Mouse (Mus musculus) forebrain, embryonic 14.5 days (tissue): Measurements from ENCODE around the gene Serpina1c. TPM values are rescaled to one million over a fixed set of nuclear protein-coding genes. Genes with fewer than 3 reads are reported as not detected.
"Not testable (repeated sequence)": the region's sequence is repeated elsewhere in the genome, so short reads cannot be mapped to it uniquely, and the experiment has no call there.

Experiments used
- ATAC-seq: fragments of 200-750 bp; cut with Nextera tagmentation; 2 replicates; pipeline ENCODE4 v1.8.0; 2017; ENCODE audit warnings: mild to moderate bottlenecking, moderate library complexity
- DNase-seq: peaks from one replicate; pipeline ENCODE4 v3.0.0-alpha.2; 2015; ENCODE audit warnings: low spot score
- H3K27ac ChIP-seq: fragments of 300-500 bp; sonication (generic); 2 replicates; pipeline ENCODE4 v1.5.1; 2014; ENCODE audit warnings: low read depth, mild to moderate bottlenecking, control low read depth, low read length, moderate library complexity
- H3K27me3 ChIP-seq: fragments of 300-500 bp; sonication (generic); replicated peaks from 2 replicates; pipeline ENCODE4 v1.6.1; 2014; ENCODE audit warnings: low read length, control low read depth, mixed read lengths; ENCODE audit not compliant: control insufficient read depth, insufficient read depth
- H3K36me3 ChIP-seq: fragments of 300-500 bp; sonication (generic); 2 replicates; pipeline ENCODE4 v1.6.1; 2014; ENCODE audit warnings: low read length, control low read depth; ENCODE audit not compliant: control insufficient read depth, insufficient read depth
- H3K4me1 ChIP-seq: fragments of 300-500 bp; sonication (generic); 2 replicates; pipeline ENCODE4 v1.6.1; 2014; ENCODE audit warnings: antibody characterized with exemption, low read length, control low read depth; ENCODE audit not compliant: control insufficient read depth, insufficient read depth
- H3K4me2 ChIP-seq: fragments of 300-500 bp; sonication (generic); 2 replicates; pipeline ENCODE4 v1.6.1; 2014; ENCODE audit warnings: mild to moderate bottlenecking, control low read depth, low read length
- H3K4me3 ChIP-seq: fragments of 300-500 bp; sonication (generic); 2 replicates; pipeline ENCODE4 v1.5.1; 2014; ENCODE audit warnings: low read depth, low read length, control low read depth
- H3K9ac ChIP-seq: fragments of 300-500 bp; sonication (generic); 2 replicates; pipeline ENCODE4 v1.6.1; 2014; ENCODE audit warnings: mild to moderate bottlenecking, low read length, control low read depth, moderate library complexity
- H3K9me3 ChIP-seq: fragments of 300-500 bp; sonication (generic); replicated peaks from 2 replicates; pipeline ENCODE4 v1.6.1; 2016; ENCODE audit warnings: low read length, control low read depth, mixed read lengths; ENCODE audit not compliant: control insufficient read depth
- WGBS: fragments of 180-500 bp; shearing (Covaris S2); extraction: QIAGEN DNeasy Blood & Tissue Kit; methylation state at CpG from one replicate; pipeline ENCODE4 v1.1.7; 2014; 5-methylcytosine and 5-hydroxymethylcytosine counted together
- polyA plus RNA-seq: library from polyadenylated mRNA; unstranded; fragments of >200 nt; fragmentation: Nextera tagmentation; extraction: Ambion mirVana; gene quantifications from 2 replicates; pipeline ENCODE4 v1.2.1, GENCODE M21; 2014

Gene Serpina1c
- not detected in 2 replicates for polyA plus RNA-seq

DNA sequence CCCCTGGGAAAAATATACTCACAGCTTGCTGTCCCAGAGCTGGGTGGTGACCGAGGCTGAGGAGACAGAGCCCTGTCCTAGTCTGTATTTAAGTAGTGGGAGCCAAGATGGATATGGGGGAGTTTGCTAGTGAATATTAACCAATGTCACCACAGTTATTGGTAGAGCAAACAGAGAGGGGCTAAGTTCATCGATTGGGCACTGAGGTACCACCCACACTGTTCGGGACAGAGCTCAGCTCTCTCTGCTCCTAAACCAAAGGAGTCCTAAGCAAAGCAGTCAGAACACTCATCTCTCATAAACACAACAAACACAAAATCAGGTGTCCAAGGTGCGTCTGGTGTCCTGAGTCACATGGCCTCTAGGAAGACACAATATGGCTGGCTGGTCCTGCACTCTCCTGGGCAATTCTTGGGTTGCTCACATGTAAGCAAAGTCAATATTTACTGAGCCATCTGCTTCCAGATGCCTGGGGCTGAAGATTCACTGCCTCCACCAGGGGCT, at the start of gene Serpina1c:
Gene Serpina1c (minus strand): TSS at position 51 of the 504 bp plus-strand sequence.
- not testable (repeated sequence) for H3K4me2 ChIP-seq, H3K36me3 ChIP-seq, H3K9ac ChIP-seq, H3K4me1 ChIP-seq, H3K27ac ChIP-seq, H3K9me3 ChIP-seq, ATAC-seq, H3K27me3 ChIP-seq, DNase-seq, H3K4me3 ChIP-seq
- WGBS, result 84% methylated on average over 4 of the region's 4 CpGs

DNA sequence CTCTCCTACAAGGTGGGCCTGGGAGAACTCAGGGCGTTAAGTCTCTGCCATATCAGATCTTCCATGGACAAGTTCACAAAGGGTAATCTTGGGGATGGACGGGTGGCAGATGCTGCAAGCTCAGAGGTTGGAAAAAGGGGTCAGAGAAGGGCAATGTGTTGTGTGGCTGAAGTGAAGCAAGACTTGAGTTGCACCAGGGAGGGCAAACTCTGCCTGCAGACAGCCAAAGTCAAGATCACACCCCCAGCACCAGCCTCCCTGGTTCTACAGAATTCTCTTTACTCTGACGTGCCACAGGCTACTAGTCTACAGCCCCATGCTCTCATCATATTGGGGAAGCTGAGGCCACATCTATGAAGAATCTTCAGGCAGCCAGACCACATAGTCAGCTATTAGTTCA, 48.3 kb upstream of the Serpina1c start:
- 86% methylated on average over 3 of the region's 3 CpGs for WGBS
- not testable (repeated sequence) for H3K4me1 ChIP-seq, H3K9ac ChIP-seq, H3K9me3 ChIP-seq, DNase-seq, H3K36me3 ChIP-seq, H3K27ac ChIP-seq, H3K27me3 ChIP-seq, H3K4me2 ChIP-seq, ATAC-seq, H3K4me3 ChIP-seq

- Histone ChIP-seq H3K4me2 (no peak overlapping the region), H3K9me3 (no peaks in the 10 kb centered on the region), H3K36me3 (no peaks in the 10 kb centered on the region), H3K27ac (no peak overlapping the region), H3K4me3 (no peak overlapping the region), H3K27me3 (no peaks in the 10 kb centered on the region), H3K4me1 (no peaks in the 10 kb centered on the region), H3K9ac (no peak overlapping the region)
- ATAC-seq, result no peak
- no peak for DNase-seq
- WGBS, result 83% methylated on average over 4 of the region's 4 CpGs
Observed at GRCm38 (mm10) chr12:103946243-103946642, 41.6 kb upstream of the Serpina1c start.

DNA sequence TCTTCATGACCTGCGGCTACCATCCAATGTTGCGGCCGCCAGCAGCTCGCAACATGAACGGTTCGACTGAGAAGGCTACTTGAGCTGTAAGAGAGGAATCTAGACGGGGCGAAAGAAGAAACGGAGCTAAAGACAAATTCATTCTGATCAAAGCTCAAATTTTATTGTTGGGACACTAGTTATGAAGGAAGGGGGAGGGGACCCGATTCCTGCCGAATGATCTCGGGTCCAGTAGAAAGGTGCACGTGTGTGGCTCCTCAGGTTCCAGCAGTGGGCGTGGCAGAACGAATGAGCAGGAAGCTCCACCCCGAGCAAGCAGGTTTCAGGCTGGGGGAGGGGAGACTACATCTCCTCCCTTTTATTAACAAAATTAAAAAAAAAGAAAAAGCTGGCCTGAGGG, 4.5 kb upstream of the Serpina1c start:
- not testable (repeated sequence) for H3K36me3 ChIP-seq, ATAC-seq, H3K9ac ChIP-seq, DNase-seq, H3K4me2 ChIP-seq, H3K4me1 ChIP-seq, H3K9me3 ChIP-seq, H3K4me3 ChIP-seq, H3K27ac ChIP-seq, H3K27me3 ChIP-seq
- 96% methylated on average over 11 of the region's 16 CpGs for WGBS

DNA sequence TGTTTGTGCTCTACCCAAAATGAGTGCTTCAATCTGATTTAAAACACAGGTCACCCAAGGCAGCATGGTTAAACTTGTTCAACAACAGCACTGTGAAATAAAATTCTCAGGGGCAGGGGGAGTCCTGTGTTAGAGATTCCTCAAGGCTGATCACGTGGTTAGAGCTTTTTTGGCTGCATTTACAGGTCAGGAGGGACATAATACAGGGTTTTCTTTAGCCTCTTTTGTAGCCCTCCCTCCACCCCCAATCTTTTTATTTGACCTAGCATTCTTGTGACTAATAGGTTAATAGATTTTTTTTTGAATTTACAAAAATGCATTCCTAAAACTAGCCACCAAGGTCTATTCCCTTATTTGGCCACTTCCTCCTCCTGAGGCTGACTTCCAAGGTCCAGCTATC, 3.1 kb upstream of the Serpina1c start:
- not testable (repeated sequence) for ATAC-seq, H3K9me3 ChIP-seq, H3K27ac ChIP-seq, DNase-seq, H3K4me1 ChIP-seq, H3K9ac ChIP-seq, H3K27me3 ChIP-seq, H3K4me3 ChIP-seq, H3K36me3 ChIP-seq, H3K4me2 ChIP-seq
- 37% methylated on average over 1 of the region's 1 CpGs for WGBS

- not testable (repeated sequence) for H3K27me3 ChIP-seq, H3K27ac ChIP-seq, H3K9me3 ChIP-seq, H3K4me3 ChIP-seq, H3K4me1 ChIP-seq, H3K9ac ChIP-seq, H3K36me3 ChIP-seq, H3K4me2 ChIP-seq, ATAC-seq, DNase-seq
- WGBS, result 94% methylated on average over 3 of the region's 3 CpGs
Observed at GRCm38 (mm10) chr12:103901929-103902328, 2.8 kb downstream of the Serpina1c start.

DNA sequence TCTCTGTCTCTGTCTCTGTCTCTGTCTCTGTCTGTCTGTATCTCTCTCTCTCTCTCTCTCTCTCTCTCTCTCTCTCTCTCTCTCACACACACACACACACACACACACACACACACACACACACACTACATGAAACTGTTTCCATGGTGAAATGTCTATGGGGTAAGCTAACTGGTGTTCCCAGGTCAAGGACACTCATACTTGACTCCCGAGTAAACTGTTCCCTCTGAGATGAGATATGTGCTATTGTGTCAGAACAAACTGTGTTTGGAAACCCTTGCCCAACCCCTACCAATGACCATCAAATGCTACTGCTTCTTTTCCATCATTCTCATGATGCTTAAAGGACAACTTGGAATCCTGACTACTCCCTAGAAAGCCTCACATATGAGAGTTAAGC, 37.8 kb downstream of the Serpina1c start:
- not testable (repeated sequence) for H3K4me2 ChIP-seq, ATAC-seq, H3K4me1 ChIP-seq, H3K9me3 ChIP-seq, H3K4me3 ChIP-seq, H3K36me3 ChIP-seq, H3K27me3 ChIP-seq, H3K9ac ChIP-seq, H3K27ac ChIP-seq, DNase-seq
- 83% methylated on average over 1 of the region's 1 CpGs for WGBS

DNA sequence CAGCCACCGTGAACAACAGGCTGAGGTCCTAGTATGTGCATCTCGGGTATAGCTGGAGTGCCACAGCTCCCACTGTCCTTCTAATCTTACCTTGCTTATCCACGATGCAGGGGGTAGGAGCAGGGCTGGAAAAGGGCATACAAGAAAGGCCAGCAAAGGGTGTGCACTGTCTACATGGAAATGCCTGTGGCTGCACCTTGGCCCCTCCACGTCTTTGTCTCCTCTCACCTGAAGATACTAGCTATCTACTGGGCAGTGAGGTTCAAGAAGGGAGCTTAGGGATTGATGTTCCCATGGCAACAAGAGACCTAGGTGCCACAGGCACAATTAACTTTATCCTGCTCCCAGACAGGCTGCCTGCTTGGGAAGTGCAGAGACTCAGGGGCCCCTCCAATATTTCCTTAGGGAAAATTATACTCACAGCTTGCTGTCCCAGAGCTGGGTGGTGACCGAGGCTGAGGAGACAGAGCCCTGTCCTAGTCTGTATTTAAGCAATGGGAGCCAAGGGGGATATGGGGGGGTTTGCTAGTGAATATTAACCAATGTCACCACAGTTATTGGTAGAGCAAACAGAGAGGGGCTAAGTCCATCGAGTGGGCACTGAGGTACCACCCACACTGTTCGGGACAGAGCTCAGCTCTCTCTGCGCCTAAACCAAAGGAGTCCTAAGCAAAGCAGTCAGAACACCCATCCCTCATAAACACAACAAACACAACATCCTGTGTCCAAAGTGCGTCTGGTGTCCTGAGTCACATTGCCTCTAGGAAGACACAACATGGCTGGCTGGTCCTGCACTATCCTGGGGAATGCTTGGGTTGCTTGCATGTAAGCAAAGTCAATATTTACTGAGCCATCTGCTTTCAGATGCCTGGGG, 41.3 kb downstream of the Serpina1c start, which contains the start of gene Serpina1a:
Gene Serpina1a (minus strand): TSS at position 462 of the 874 bp plus-strand sequence.
- H3K36me3 ChIP-seq, H3K4me3 ChIP-seq, H3K4me2 ChIP-seq, DNase-seq, H3K9me3 ChIP-seq, H3K27ac ChIP-seq, H3K9ac ChIP-seq, H3K4me1 ChIP-seq, H3K27me3 ChIP-seq, ATAC-seq: not testable (repeated sequence)
- 87% methylated on average over 9 of the region's 9 CpGs for WGBS

DNA sequence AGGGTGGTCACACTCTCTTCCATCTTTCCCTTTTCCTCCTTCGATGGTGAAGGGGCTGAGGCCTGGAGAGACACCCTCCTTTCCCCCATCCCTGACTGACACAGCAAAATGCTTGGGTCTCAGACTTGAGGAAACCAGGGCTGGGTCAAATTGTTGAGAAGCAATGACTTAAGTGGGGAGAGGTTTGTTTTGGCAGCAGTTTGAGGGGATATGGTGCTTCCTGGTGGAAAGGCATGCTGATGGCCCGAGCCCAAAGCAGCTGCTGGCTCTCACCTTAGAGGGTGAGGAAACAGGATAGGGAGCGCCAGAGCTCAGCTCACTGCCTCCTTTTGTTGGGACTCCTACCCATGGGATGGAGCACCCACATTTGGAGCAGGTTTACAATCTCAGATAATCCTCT, 43.7 kb downstream of the Serpina1c start:
- Histone ChIP-seq H3K4me3 (no peak overlapping the region), H3K4me1 (no peaks in the 10 kb centered on the region), H3K27ac (no peak overlapping the region), H3K27me3 (no peaks in the 10 kb centered on the region), H3K36me3 (no peaks in the 10 kb centered on the region), H3K4me2 (no peak overlapping the region), H3K9me3 (no peaks in the 10 kb centered on the region), H3K9ac (no peak overlapping the region)
- no peak for DNase-seq
- no peak for ATAC-seq
- WGBS, result 70% methylated on average over 3 of the region's 3 CpGs
